Mouse (Mus musculus): ENCODE results near the gene Plk5.

Gene Plk5

DNA sequence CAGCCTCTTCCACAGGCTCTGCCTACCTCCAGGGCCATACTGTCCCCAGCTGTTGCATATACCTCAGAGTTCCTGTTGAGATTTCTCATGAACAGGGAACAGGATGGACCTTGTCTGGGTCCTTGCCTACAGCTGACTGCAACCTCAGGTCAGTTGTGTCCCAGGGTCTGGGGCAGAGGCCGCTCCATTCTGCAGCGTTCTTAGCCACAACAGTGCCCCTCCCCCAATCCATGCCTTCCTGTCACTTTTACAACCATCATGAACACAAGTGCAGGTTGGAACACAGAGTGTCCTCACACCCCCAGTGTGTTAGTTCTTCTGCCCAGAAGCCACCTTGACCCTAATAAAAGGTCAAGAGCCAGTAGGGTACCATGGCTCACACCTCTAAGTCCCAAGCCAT lies 32.5 kb downstream of the Plk5 start:
- no peak for DNase-seq (ENCODE audit: low spot score)

DNA sequence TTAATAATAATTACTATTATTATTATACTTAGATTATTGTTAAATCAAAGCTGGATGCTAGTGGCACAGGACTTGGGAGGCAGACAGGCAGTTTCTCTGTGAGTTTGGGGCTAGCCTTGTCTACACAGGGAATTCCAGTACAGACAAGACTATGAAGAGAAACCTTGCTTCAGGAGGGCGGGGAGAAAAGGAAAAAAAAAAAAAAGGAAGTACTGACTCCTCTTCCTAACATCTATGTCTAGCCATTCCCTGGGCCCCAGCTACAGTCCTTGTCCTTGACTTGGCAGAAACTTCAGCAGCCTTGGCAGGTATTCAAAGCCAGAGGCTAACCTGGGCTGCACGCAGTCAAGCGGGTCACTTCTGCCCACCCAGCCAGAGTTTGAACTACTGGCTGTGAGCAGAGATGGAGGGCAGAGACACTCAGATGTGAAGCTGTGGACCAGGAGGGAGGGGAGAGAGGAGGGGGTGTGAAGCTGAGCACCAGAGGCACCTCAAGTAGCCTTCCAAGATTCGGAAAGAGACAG lies 33.0 kb downstream of the Plk5 start:
- no peak for DNase-seq (ENCODE audit: low spot score)

DNA sequence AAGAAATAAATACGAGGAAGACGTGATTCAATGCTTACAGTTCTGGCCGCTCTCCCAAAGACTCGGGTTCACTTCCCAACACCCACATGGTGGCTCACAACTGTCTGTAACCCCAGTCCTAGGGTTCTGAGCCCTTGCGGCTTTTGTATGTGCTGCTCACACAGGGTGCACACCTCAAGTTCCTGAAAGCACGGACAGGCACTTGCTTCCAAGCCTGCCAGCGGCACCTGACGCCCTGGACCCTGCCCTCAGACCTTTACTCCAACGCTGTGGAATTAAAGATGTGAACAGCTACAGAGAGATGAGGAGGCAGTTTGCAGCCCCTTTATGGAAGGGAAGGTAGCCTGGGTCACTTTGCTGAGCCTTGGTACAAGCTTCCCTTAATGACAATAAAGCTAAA lies 34.4 kb downstream of the Plk5 start:
- no peak for DNase-seq (ENCODE audit: low spot score)

DNA sequence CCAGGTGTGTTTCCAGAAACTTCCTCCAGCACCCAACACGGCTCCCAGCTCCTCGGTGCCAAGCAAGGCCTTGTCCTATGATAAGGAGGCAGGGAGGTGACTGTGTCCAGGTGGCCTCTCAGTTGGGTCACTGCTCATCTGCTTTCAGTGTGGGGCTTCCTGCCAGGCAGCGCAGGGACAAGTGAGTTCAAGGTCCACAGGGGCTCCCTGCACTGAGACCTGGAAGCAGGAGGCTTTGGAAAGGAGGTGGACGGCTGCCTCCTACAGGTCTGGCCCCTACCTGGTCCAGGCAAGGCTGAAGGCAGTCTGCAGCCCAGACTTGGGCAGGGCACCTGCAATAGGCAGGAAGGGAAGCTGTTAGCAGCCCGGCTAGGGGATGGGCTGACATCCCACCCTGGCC lies 36.4 kb downstream of the Plk5 start:
- DNase-seq (ENCODE audit: low spot score): no peak

DNA sequence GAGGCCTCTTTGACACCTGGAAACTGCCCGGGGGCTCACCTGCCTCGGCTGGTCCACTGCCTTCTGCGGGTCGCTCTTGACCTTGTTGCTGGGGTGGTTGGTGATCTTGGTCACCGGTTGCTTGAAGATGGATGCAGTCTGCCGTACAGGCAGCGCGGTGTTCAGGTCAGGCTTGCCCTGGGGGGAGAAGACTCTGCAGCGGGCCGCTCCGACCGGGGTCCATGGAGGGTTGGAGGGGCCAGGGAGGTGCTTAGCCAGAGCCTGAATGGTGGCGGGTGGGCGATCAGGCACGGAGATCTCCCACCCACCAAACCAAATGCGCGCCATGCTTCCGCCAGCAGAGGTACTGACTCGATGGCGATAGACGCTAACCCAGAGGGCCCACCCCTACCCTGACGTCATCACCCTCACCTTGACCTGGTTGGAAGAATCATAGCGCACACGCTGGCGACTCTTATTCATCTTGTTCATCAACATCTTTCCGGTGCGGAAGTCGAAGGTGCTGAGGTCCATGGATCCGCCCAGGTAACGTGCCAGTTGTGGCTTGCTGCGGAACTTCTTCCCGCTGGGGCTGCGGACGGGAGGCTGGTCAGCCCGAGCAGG lies 38.9 kb downstream of the Plk5 start:
- DNase-seq (ENCODE audit: low spot score): no peak

DNA sequence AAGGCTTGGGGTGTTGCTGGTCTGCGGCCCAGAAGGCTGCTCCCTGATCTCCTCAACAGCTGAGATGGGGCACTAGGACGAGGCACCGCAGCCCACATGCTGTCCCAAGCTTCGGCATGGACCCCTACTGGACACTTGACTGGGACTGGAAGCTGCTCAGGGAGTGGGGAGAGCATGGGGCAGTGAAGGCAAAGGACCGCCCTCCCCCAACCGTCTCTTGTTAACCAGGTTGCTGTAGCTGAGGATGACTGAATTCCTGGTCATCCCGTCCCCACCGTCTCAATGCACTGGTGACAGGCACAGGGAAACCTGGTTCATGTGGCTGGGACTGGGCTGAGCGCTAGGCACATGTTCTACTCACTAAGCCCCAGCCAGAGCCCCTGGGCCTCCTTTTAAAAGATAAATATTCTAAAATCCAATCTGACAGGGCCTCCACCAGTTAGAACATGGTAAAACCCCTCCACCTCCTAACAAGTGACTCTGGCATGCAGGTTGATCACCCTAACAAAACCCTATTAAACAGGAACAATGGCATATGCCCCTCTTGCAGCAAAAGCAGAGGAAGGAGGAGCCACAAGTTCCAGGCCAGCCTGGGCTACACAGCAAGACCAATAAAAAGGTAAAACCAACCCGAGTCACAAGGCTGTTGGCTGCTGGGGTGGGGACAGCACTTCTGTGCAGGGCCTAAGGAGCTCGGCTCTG lies 40.7 kb downstream of the Plk5 start:
- no peak for DNase-seq (ENCODE audit: low spot score)

DNA sequence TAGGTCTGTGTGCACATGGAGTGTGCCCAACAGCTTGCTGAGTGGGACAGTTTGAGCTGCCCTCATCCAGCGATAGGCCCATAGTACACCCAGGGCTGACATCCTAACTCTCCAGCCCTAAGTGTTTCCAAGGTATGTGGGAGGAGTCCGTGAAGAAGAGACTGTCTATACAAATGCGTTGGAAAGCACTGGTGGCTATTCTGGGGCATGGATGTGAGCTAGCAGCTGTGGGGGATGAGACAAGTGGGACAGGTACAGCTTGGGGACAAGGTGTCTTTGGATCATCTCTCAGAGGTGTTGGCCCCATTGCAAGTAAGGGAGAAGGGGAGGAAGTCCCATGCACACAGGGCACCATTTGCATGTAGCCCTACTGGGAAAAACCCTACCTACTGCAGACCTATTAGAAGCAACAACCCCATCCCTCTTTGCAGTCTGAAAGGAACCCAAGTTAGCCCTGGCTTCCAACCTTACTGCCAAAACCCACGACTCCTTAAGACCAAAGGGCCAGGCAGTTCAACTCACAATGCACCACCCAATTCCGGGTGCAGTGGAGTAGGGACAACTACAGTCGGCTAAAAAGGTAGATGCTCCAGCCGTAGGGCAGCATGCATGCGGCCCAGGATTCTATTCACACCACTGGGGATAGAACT lies 41.4 kb downstream of the Plk5 start:
- no peak for DNase-seq (ENCODE audit: low spot score)

DNA sequence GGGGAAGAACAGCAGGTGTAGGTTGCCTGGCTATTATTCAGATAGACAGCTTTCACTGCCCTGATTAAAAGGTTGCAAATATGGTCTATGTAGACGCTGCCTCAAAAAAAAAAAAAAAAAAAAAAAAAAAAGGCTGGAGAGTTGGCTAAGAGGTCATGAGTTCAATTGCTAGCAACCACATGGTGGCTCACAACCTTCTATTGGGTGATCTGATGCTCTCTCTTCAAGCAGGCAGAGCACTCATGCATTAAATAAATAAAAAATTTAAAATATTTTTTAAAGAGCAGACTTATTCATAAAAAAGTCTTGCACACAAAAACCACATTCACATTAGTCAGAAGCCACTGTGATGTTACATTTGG lies 41.9 kb downstream of the Plk5 start:
- DNase-seq (ENCODE audit: low spot score): peak; percentile 60

DNA sequence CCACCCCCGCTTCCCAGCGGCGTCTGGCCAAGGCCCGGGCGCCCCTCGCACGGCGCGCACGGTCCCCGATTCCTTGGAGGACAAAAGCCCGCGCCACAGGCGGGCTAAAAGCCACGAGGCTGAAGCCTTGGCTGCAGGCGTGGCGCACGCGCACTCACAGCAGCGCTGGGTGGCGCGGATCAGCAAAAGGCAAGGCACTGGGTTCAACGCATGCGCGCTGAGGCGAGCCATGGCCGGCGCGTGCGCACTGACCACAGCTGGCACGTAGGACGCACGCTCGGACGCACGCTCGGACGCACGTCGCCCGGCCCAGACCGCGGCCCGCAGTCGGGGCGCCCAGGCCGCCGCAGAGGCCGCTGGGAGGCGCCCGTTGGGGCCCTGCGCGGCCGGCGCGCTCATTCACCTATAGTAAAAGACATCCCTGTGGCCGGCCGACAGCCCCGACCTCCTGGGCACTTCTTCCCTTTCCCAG lies 42.5 kb downstream of the Plk5 start:
- DNase-seq (ENCODE audit: low spot score): peak; percentile 100

DNA sequence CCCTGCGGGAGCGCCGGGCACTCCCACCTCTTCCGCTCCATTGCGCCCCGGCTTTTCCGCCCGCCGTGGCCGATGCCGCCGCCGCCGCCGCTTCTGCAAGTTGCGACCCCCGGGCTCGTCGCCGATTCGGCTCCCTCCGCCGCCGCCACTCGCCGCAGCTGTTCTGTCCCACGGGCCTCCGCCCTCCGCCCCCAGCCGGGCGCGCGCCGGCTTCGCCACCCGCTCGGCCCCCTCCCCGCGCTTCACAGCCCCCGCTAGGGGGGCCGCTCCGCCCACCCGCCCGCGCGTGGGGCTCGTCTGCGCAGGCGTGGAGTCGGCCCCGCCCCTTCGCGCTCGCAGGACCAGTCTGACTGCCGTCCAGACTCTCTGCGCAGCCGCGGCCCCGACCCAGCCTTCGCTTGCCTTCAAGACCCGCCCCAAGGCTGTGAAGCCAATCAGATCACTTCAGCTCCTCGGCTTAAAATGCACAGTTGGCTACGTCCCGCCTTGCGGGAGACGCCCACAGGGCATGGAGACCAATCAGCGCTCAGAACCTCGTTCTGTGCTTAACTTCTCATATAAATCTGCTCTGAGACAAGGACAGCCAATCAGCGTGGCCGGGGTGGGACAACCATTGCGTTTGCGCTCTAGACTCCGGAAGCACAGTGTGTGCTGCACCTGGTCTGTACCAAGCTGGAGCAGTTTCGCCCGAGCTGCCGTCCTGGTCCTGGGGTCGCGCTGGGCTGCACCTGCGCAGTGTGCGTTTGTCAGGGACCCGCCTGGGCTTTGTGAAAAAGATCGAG lies 43.1 kb downstream of the Plk5 start, which contains the start of gene Mbd3:
Gene Mbd3 (minus strand): TSS at position 360 of the 782 bp plus-strand sequence.
- DNase-seq (ENCODE audit: low spot score): peak; percentile 99

DNA sequence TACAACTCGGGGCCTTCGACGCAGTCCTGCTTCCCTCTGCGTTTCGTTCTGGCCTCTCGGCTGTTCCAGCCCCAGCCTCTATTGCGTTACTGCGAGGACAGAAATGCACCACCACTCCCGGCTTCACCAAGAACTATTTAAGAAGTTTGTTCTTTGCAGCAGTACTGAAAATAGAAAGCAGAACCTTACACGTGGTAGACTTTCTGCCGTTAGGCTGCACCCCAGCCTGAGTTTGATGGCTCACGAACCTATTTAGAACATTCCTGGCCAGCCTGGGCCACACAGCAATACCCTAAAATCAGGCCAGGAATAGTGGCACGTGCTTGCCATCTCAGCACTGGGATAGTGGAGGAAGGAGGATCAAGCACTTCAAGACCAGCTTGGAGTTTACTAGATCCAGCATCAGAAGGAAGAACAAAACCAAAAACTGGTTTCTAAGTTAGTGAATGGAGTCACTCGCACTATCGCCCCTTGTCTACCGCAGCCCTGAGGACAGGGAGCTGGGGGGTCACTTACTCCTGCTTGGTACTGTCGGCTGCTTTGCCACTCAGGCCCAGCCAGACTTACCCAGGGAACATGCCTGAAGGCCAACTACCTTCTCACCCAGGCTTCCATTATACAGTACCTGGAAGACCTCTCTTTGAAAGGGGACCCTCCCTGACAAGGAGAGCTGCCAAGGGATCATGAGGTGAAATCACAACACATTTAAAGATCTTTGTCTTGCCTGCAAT lies 43.9 kb downstream of the Plk5 start:
- DNase-seq (ENCODE audit: low spot score): no peak

DNA sequence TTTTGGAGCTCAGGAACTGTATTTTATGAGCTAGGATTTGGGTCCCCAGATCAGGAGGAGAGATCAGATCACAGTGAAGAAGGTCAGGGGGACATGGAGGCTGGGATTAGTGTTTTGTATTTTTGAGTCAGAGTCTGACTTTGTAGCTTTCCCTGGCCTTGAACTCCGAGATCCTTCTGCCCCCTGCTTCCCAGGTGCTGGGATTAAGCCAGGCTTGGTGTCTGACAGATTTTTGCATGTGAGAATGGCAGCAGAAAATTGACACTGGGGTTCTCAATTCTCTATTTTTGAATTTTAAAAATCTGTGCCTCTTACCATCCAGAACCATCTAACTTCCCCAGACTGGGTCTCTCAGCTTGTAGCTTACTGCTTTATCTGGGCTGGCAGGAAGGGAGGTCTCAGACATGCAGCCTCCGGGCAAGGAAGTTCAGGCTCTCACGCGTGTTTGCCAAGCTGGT lies 44.5 kb downstream of the Plk5 start:
- DNase-seq (ENCODE audit: low spot score): no peak

DNA sequence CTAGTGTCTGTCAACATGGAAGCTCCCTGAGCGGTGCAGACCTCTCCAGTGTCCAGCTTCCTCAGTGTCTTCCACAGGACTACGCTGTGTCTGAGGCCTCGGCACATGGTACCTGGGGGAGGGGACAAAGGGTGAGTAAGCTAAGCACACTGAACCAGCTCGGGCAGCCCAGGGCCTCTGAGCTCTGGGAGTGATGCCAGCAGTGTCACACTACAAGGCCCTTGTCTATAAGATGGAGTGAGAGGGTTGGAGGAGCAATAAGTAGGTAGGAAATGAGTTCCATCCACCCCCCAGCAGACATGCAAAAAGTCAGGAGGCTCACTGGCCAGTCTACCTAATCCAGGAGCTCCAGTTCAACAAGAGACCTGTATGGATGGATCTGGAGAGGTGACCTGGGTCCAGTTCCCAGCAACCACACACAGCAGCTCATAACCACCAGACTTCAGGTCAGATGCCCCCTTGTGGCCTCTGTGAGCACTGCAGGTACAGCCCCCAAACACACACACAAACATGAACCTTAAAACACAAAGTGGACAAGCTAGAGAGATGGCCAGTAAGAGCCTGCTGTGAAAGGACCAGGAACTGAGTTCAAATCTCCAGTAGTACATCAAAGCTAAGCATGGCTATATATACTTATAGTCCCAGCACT lies 46.9 kb downstream of the Plk5 start:
- peak; percentile 37 for DNase-seq (ENCODE audit: low spot score)

DNA sequence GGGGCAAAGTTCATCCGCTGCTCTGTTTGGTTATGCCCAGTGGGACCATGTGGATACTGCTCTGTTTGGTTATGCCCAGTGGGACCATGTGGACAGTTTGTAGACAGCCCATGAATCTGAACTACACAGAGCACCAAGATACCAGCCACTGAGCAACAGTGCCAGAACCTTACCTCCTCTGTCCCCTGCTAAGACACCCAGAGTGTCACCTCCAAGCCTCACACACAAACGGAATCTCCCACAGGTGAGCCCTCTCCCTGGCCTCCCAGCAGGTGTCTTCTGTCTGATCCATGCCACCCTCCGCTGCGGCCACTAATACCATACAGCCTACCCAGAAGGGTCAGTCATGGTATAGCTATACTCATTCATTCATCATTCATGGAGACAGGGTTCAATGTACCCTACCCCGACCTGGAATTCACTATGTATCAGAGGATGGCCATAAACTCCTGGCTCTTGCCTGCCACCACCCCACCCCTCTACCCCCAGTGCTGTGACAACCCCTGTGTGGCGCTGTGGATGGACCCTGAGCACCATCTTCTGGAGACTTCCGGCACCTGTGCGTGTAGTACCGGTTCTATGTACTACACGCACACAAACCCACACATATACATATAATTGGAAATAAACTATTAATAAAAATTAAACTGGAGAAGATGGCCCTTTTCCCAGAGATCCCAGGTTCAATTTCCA lies 49.4 kb downstream of the Plk5 start:
- DNase-seq (ENCODE audit: low spot score): no peak

DNA sequence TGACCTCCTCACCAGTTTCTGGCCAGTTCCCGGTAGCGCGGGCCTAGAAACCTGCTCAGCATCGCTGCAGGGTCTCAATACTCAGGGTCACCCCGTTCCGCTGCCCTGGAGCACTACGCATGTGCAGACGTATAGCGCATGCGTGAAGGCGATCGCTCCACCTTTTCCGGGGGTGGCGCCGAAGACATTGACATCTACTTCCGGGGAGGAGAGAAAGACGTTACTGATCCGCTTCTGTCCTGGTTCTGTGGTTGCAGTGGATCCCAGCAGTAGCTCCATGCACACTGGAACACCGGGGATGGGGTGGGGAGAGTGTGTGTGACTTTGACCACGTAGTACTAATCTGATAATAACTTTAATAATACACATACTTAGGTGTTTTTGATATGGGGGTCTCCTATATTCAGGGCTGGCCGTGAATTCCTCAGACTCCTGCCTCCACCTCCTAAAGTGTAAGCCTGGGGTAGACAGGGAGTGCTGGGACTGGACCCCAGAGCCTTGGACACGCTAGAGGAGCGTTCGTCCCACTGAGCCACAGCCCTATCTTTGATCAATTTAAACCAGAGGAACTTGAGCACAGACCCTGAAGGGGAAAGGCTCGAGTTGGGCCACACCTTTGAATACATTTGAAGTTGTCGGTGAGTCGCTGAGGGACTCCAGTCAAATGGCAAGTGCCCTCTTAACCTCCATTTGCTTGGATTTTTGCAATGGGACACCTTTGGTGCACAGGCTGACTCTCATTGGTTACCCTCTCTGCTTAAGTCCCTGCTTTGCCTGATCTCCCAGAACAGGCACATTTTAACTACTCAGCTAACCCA lies 50.6 kb downstream of the Plk5 start, which contains the start of gene Uqcr11:
Gene Uqcr11 (minus strand): TSS at position 147 of the 818 bp plus-strand sequence.
- DNase-seq (ENCODE audit: low spot score): peak; percentile 96

DNA sequence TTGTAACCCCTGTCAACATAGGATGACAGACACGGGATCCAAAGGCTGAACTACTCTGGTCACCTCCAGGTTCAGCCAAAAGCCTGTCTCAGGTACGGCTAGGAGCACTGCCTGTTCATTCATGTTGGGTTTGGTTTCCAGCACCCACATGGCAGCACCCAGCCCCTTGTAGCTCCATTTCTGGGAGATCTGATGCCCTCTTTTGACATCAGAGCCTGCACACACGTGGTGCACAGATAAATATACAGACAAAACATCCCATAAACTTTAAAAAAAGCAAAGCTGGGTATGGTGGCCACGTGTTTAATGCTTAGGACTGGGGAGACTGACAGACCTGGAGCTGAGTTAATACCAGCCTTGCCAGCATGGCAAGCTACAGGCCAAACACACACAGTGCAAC lies 51.7 kb downstream of the Plk5 start:
- DNase-seq (ENCODE audit: low spot score): no peak

DNA sequence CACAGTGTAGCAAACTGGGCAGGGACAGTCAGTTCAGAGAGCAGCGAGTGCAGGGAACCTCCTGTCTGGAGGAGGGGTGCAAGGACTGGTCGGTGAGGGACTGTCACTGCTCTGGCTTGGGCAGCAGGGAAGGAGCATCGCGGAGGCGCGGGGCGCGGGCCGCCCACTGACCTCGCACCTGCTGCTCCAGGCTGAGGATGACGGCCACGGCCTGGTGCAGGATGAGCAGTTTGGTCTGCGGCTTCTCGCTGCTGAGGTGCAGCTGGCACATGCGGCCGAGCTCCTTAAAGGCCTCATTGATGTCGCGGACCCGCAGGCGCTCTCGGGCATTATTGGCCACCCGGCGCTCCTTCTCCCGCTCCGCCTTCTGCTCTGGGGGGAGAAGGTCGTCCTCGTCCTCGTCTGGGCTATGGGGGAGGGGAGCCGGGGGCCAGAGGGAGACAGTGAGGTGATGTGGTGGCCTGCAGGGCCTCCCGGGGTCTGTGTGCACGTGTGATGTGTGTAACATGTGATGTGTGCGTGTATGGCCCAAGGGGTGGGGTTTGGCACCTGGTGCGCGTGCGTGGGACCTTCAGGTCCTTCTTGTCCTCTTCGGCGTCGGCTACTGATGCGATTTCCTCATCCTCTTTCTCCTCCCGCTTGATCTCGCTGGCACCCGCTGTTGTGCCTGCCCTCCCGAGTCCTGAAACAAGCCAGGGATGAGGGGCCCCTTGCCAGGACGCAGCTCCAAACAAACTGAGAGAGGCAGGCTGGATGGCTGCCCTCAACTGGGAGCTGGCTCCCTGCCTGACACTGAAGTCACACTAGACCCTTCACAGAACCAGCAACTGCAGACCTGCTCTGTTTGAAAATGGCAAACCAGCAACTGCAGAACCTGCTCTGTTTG lies 56.6 kb downstream of the Plk5 start:
- DNase-seq (ENCODE audit: low spot score): no peak
